Mouse (Mus musculus): ENCODE measurements around the gene Golga7b. TPM values are rescaled to one million over a fixed set of nuclear protein-coding genes. Genes with fewer than 3 reads are reported as not detected.

Golga7b gene
- polyA plus RNA-seq, 1 experiment from 2014 or later = 0.09 TPM

- no peaks in the 10 kb centered on the region for H3K36me3 ChIP-seq
- H3K9me3 ChIP-seq = no peaks in the 10 kb centered on the region
- no peak overlapping the region for H3K9ac ChIP-seq
- no peak for ATAC-seq (ENCODE audit: borderline replicate concordance, extremely low read depth, low FRiP score, low TSS enrichment)
- H3K4me2 ChIP-seq = no peak overlapping the region
- H3K27me3 ChIP-seq = no peaks in the 10 kb centered on the region
- peaks cover 5% of the 10 kb centered on the region; the same call in 1 of the 2 replicates for H3K4me1 ChIP-seq
- H3K4me3 ChIP-seq = no peak overlapping the region
- WGBS = 3% methylated on average over 8 of the region's 8 CpGs
- no peak overlapping the region for H3K27ac ChIP-seq
Measured at GRCm38 (mm10) chr19:42307019-42307418, 59.6 kb downstream of the Golga7b start.

- Histone ChIP-seq H3K9ac (no peak overlapping the region), H3K4me2 (no peak overlapping the region), H3K4me3 (no peak overlapping the region), H3K27me3 (no peaks in the 10 kb centered on the region), H3K27ac (no peak overlapping the region), H3K4me1 (peaks cover 5% of the 10 kb centered on the region; the same call in 1 of the 2 replicates), H3K36me3 (no peaks in the 10 kb centered on the region), H3K9me3 (no peaks in the 10 kb centered on the region)
- WGBS = 80% methylated on average over 12 of the region's 12 CpGs
- ATAC-seq (ENCODE audit: borderline replicate concordance, extremely low read depth, low FRiP score, low TSS enrichment) = no peak
Measured at GRCm38 (mm10) chr19:42308931-42309330, 61.6 kb downstream of the Golga7b start.

- 36% methylated on average over 2 of the region's 2 CpGs for WGBS
- no peak overlapping the region for H3K9ac ChIP-seq
Measured at GRCm38 (mm10) chr19:42311332-42311731, 64.0 kb downstream of the Golga7b start.

GRCm38 (mm10) chr19:42312191-42312590 is 64.8 kb downstream of the Golga7b start:
- Histone ChIP-seq H3K4me3 (no peak overlapping the region), H3K4me1 (peaks cover 12% of the 10 kb centered on the region), H3K4me2 (no peak overlapping the region), H3K36me3 (no peaks in the 10 kb centered on the region), H3K9me3 (no peaks in the 10 kb centered on the region), H3K27ac (no peak overlapping the region), H3K9ac (no peak overlapping the region), H3K27me3 (no peaks in the 10 kb centered on the region)
- ATAC-seq (ENCODE audit: borderline replicate concordance, extremely low read depth, low FRiP score, low TSS enrichment) = no peak
- WGBS = 74% methylated on average over 3 of the region's 3 CpGs

More at GRCm38 (mm10) chr19:42311332-42311731, 64.0 kb downstream of the Golga7b start:
- no peak overlapping the region for H3K27ac ChIP-seq
- H3K36me3 ChIP-seq = no peaks in the 10 kb centered on the region
- H3K4me1 ChIP-seq = peaks cover 9% of the 10 kb centered on the region
- H3K4me2 ChIP-seq = no peak overlapping the region
- no peak for ATAC-seq (ENCODE audit: borderline replicate concordance, extremely low read depth, low FRiP score, low TSS enrichment)
- H3K27me3 ChIP-seq = no peaks in the 10 kb centered on the region
- H3K4me3 ChIP-seq = no peak overlapping the region
- H3K9me3 ChIP-seq = no peaks in the 10 kb centered on the region

GRCm38 (mm10) chr19:42315070-42315679 is 67.8 kb downstream of the Golga7b start:
- no peak overlapping the region for H3K9ac ChIP-seq
- WGBS = 57% methylated on average over 6 of the region's 6 CpGs
- peaks cover 18% of the 10 kb centered on the region for H3K27me3 ChIP-seq
- peaks cover 12% of the 10 kb centered on the region for H3K4me1 ChIP-seq
- no peak overlapping the region for H3K4me2 ChIP-seq
- no peaks in the 10 kb centered on the region for H3K9me3 ChIP-seq
- H3K27ac ChIP-seq = no peak overlapping the region
- H3K4me3 ChIP-seq = no peak overlapping the region
- no peaks in the 10 kb centered on the region for H3K36me3 ChIP-seq
- no peak for ATAC-seq (ENCODE audit: borderline replicate concordance, extremely low read depth, low FRiP score, low TSS enrichment)

- H3K27ac ChIP-seq = no peak overlapping the region
- 0% methylated on average over 1 of the region's 1 CpGs for WGBS
- no peak overlapping the region for H3K9ac ChIP-seq
- no peak overlapping the region for H3K4me3 ChIP-seq
- no peak overlapping the region for H3K4me2 ChIP-seq
- peaks cover 18% of the 10 kb centered on the region for H3K27me3 ChIP-seq
- H3K36me3 ChIP-seq = no peaks in the 10 kb centered on the region
- peaks cover 12% of the 10 kb centered on the region for H3K4me1 ChIP-seq
- no peaks in the 10 kb centered on the region for H3K9me3 ChIP-seq
- ATAC-seq (ENCODE audit: borderline replicate concordance, extremely low read depth, low FRiP score, low TSS enrichment) = peak; percentile 68
Measured at GRCm38 (mm10) chr19:42315914-42316313, 68.5 kb downstream of the Golga7b start.

- Histone ChIP-seq H3K9me3 (no peaks in the 10 kb centered on the region), H3K27me3 (peaks cover 18% of the 10 kb centered on the region), H3K9ac (no peak overlapping the region), H3K4me2 (no peak overlapping the region), H3K27ac (no peak overlapping the region), H3K4me3 (no peak overlapping the region), H3K4me1 (peaks cover 12% of the 10 kb centered on the region), H3K36me3 (no peaks in the 10 kb centered on the region)
- ATAC-seq (ENCODE audit: borderline replicate concordance, extremely low read depth, low FRiP score, low TSS enrichment) = no peak; the same call in 1 of the 2 replicates
- 76% methylated on average over 2 of the region's 2 CpGs for WGBS
Measured at GRCm38 (mm10) chr19:42316525-42316924, 69.2 kb downstream of the Golga7b start.

- H3K9me3 ChIP-seq = no peaks in the 10 kb centered on the region
- 55% methylated on average over 8 of the region's 8 CpGs for WGBS
- H3K4me3 ChIP-seq = no peak overlapping the region
- H3K27ac ChIP-seq = no peak overlapping the region
- no peaks in the 10 kb centered on the region for H3K36me3 ChIP-seq
- ATAC-seq (ENCODE audit: borderline replicate concordance, extremely low read depth, low FRiP score, low TSS enrichment) = no peak
- no peak overlapping the region for H3K9ac ChIP-seq
- no peak overlapping the region for H3K4me2 ChIP-seq
- peaks cover 18% of the 10 kb centered on the region for H3K27me3 ChIP-seq
- H3K4me1 ChIP-seq = peaks cover 12% of the 10 kb centered on the region
Measured at GRCm38 (mm10) chr19:42316998-42317397, 69.6 kb downstream of the Golga7b start.

- no peak for ATAC-seq (ENCODE audit: borderline replicate concordance, extremely low read depth, low FRiP score, low TSS enrichment)
- Histone ChIP-seq H3K36me3 (no peaks in the 10 kb centered on the region), H3K27me3 (peaks cover 18% of the 10 kb centered on the region), H3K27ac (no peak overlapping the region), H3K4me3 (no peak overlapping the region), H3K9ac (no peak overlapping the region), H3K4me1 (peaks cover 12% of the 10 kb centered on the region), H3K4me2 (no peak overlapping the region), H3K9me3 (no peaks in the 10 kb centered on the region)
- WGBS = 32% methylated on average over 18 of the region's 18 CpGs
Measured at GRCm38 (mm10) chr19:42317648-42318425, 70.5 kb downstream of the Golga7b start.

Small RNAs within 50 kb of the gene (microRNA-seq; reads per million reads assigned to microRNA genes)
- not detected for gene Gm26339
- gene Mir3085 = not detected

Other genes with a start within 250 kb of the Golga7b start
- gene Ankrd2, start 211.6 kb upstream of the Golga7b start, polyA plus RNA-seq (2015; fragmentation: Nextera tagmentation; extraction: Ambion mirVana) = 0.31 and 0.58 TPM in 2 replicates
- 1.0 and 1.5 TPM in 2 replicates for gene Hoga1, start 202.0 kb upstream of the Golga7b start, polyA plus RNA-seq (2015; fragmentation: Nextera tagmentation; extraction: Ambion mirVana)
- not detected in 2 replicates for gene 4933411K16Rik, start 195.3 kb upstream of the Golga7b start, polyA plus RNA-seq (2015; fragmentation: Nextera tagmentation; extraction: Ambion mirVana)
- gene Morn4, start 161.2 kb upstream of the Golga7b start, polyA plus RNA-seq (2015; fragmentation: Nextera tagmentation; extraction: Ambion mirVana) = 21.1 and 22.9 TPM in 2 replicates
- 21.7 and 26.1 TPM in 2 replicates for gene Pi4k2a, start 157.1 kb upstream of the Golga7b start, polyA plus RNA-seq (2015; fragmentation: Nextera tagmentation; extraction: Ambion mirVana)
- gene Avpi1, start 118.5 kb upstream of the Golga7b start, polyA plus RNA-seq (2015; fragmentation: Nextera tagmentation; extraction: Ambion mirVana) = 64.3 and 64.4 TPM in 2 replicates
- 17.1 and 21.0 TPM in 2 replicates for gene Marveld1, start 100.2 kb upstream of the Golga7b start, polyA plus RNA-seq (2015; fragmentation: Nextera tagmentation; extraction: Ambion mirVana)
- gene Zfyve27, start 83.6 kb upstream of the Golga7b start, polyA plus RNA-seq (2015; fragmentation: Nextera tagmentation; extraction: Ambion mirVana) = 23.3 and 28.2 TPM in 2 replicates
- gene Sfrp5, start 45.3 kb upstream of the Golga7b start, polyA plus RNA-seq (2015; fragmentation: Nextera tagmentation; extraction: Ambion mirVana) = 0.95 and 1.1 TPM in 2 replicates
- gene Crtac1, start 184.2 kb downstream of the Golga7b start, polyA plus RNA-seq (2015; fragmentation: Nextera tagmentation; extraction: Ambion mirVana) = 1.4 and 2.0 TPM in 2 replicates